Mouse (Mus musculus) MEL (cell line): ENCODE results near the gene Hsdl2. TPM values are rescaled to one million over a fixed set of nuclear protein-coding genes. Genes with fewer than 3 reads are reported as not detected.

ENCODE experiments used
- DNase-seq: peaks from one replicate; pipeline ENCODE4 v3.0.0; 2011; ENCODE audit warnings: low read depth, low spot score
- H3K27ac ChIP-seq: 2 replicates; pipeline ENCODE4 v1.5.1; 2012; ENCODE audit warnings: low read depth, mild to moderate bottlenecking, control low read depth, low read length, moderate library complexity; ENCODE audit not compliant: control insufficient read depth
- H3K27me3 ChIP-seq, 2 experiments: fragments of 150-350 bp in 1 of 2; sonication (generic) in 1 of 2; 2 replicates each; pipeline ENCODE4 v1.6.1; 2012; ENCODE audit warnings: low read length in 2 of 2, mild to moderate bottlenecking in 2 of 2, improper control_type of control experiment in 1 of 2, moderate library complexity in 1 of 2; ENCODE audit not compliant: insufficient read depth in 2 of 2, control insufficient read depth in 1 of 2
- H3K36me3 ChIP-seq, 2 experiments: 2 replicates each; pipeline ENCODE4 v1.6.1; 2012 to 2014; ENCODE audit warnings: low read length in 2 of 2, improper control_type of control experiment in 1 of 2, inconsistent platforms in 1 of 2, mild to moderate bottlenecking in 1 of 2; ENCODE audit not compliant: insufficient read depth in 2 of 2, control insufficient read depth in 1 of 2
- H3K4me1 ChIP-seq, 2 experiments: fragments of 150-350 bp in 1 of 2; sonication (generic) in 1 of 2; 2 replicates each; pipeline ENCODE4 v1.6.1; 2012; ENCODE audit warnings: low read length in 2 of 2, improper control_type of control experiment in 1 of 2, mild to moderate bottlenecking in 1 of 2; ENCODE audit not compliant: insufficient read depth in 2 of 2, control insufficient read depth in 1 of 2
- H3K4me3 ChIP-seq, 2 experiments: fragments of 150-350 bp in 1 of 2; sonication (generic) in 1 of 2; 2 replicates each; pipeline ENCODE4 v1.5.1; 2012; ENCODE audit warnings: low read depth in 2 of 2, low read length in 2 of 2, mild to moderate bottlenecking in 2 of 2, moderate library complexity in 2 of 2, control low read depth in 1 of 2, improper control_type of control experiment in 1 of 2; ENCODE audit not compliant: control insufficient read depth in 1 of 2, insufficient read depth in 1 of 2
- H3K79me2 ChIP-seq: 2 replicates; pipeline ENCODE4 v1.6.1; 2012; ENCODE audit warnings: mild to moderate bottlenecking, low read length, moderate library complexity; ENCODE audit not compliant: control insufficient read depth, poor library complexity, insufficient read depth
- H3K9ac ChIP-seq: 2 replicates; pipeline ENCODE4 v1.6.1; 2012; ENCODE audit warnings: low read depth, mild to moderate bottlenecking, control low read depth, low read length, moderate library complexity; ENCODE audit not compliant: control insufficient read depth, poor library complexity, severe bottlenecking
- H3K9me3 ChIP-seq: fragments of 150-350 bp; sonication (generic); replicated peaks from 2 replicates; pipeline ENCODE4 v1.6.1; 2012; ENCODE audit warnings: mild to moderate bottlenecking, low read length, improper control_type of control experiment, moderate library complexity; ENCODE audit not compliant: insufficient read depth
- BHLHE40 ChIP-seq: IDR thresholded peaks from 2 replicates; pipeline ENCODE4 v1.6.1; 2012; ENCODE audit warnings: low read depth, mild to moderate bottlenecking, inconsistent platforms, low read length, improper control_type of control experiment, borderline replicate concordance
- CHD2 ChIP-seq: IDR thresholded peaks from 2 replicates; pipeline ENCODE4 v1.6.1; 2011; ENCODE audit warnings: low read length, improper control_type of control experiment
- ELF1 ChIP-seq: IDR thresholded peaks from 2 replicates; pipeline ENCODE4 v1.6.1; 2014; ENCODE audit warnings: low read depth, mild to moderate bottlenecking, inconsistent platforms, low read length, improper control_type of control experiment, moderate library complexity
- EP300 ChIP-seq, 2 experiments: IDR thresholded peaks; 2 replicates each; pipeline ENCODE4 v1.6.1; 2011; ENCODE audit warnings: improper control_type of control experiment in 2 of 2, low read length in 2 of 2, low read depth in 1 of 2, mild to moderate bottlenecking in 1 of 2
- GATA1 ChIP-seq: IDR thresholded peaks from 2 replicates; pipeline ENCODE4 v1.6.1; 2011; ENCODE audit warnings: low read depth, low read length, improper control_type of control experiment
- JUND ChIP-seq: IDR thresholded peaks from 2 replicates; pipeline ENCODE4 v1.6.1; 2011; ENCODE audit warnings: low read depth, mild to moderate bottlenecking, improper control_type of control experiment, low read length
- MAX ChIP-seq: IDR thresholded peaks from 2 replicates; pipeline ENCODE4 v1.6.1; 2011; ENCODE audit warnings: low read length, improper control_type of control experiment
- MEF2A ChIP-seq: IDR thresholded peaks from 2 replicates; pipeline ENCODE4 v1.6.1; 2014; ENCODE audit warnings: low read depth, mild to moderate bottlenecking, inconsistent platforms, low read length, improper control_type of control experiment; ENCODE audit not compliant: poor library complexity, insufficient replicate concordance, severe bottlenecking; ENCODE audit errors: extremely low read depth
- MXI1 ChIP-seq: IDR thresholded peaks from 2 replicates; pipeline ENCODE4 v1.6.1; 2011; ENCODE audit warnings: mild to moderate bottlenecking, low read depth, low read length, improper control_type of control experiment
- MYC ChIP-seq: IDR thresholded peaks from 2 replicates; pipeline ENCODE4 v1.6.1; 2011; ENCODE audit warnings: low read depth, mild to moderate bottlenecking, low read length, improper control_type of control experiment, moderate library complexity
- NELFE ChIP-seq: IDR thresholded peaks from 2 replicates; pipeline ENCODE4 v1.6.1; 2011; ENCODE audit warnings: low read depth, low read length, improper control_type of control experiment
- POLR2AphosphoS5 ChIP-seq: IDR thresholded peaks from 2 replicates; pipeline ENCODE4 v1.6.1; 2012; ENCODE audit warnings: low read depth, borderline replicate concordance, mild to moderate bottlenecking, inconsistent platforms, low read length, moderate library complexity, mixed read lengths
- RCOR1 ChIP-seq: IDR thresholded peaks from 2 replicates; pipeline ENCODE4 v1.6.1; 2012; ENCODE audit warnings: low read depth, mild to moderate bottlenecking, inconsistent platforms, low read length, improper control_type of control experiment
- UBTF ChIP-seq: IDR thresholded peaks from 2 replicates; pipeline ENCODE4 v1.6.1; 2012; ENCODE audit warnings: low read depth, mild to moderate bottlenecking, inconsistent platforms, low read length, improper control_type of control experiment, moderate library complexity, borderline replicate concordance; ENCODE audit not compliant: insufficient read depth
- USF2 ChIP-seq, 2 experiments: IDR thresholded peaks; 2 replicates each; pipeline ENCODE4 v1.6.1; 2011 to 2012; ENCODE audit warnings: improper control_type of control experiment in 2 of 2, low read length in 2 of 2, borderline replicate concordance in 1 of 2, inconsistent platforms in 1 of 2, low read depth in 1 of 2, mild to moderate bottlenecking in 1 of 2; ENCODE audit not compliant: insufficient read depth in 1 of 2
- ZC3H11A ChIP-seq: IDR thresholded peaks from 2 replicates; pipeline ENCODE4 v1.6.1; 2012; ENCODE audit warnings: low read depth, mild to moderate bottlenecking, inconsistent platforms, low read length, improper control_type of control experiment
- ZNF384 ChIP-seq: IDR thresholded peaks from 2 replicates; pipeline ENCODE4 v1.6.1; 2012; ENCODE audit warnings: low read depth, mild to moderate bottlenecking, inconsistent platforms, low read length, improper control_type of control experiment
- polyA plus RNA-seq, 2 experiments: library from polyadenylated mRNA; stranded (reverse) in 1 of 2; unstranded in 1 of 2; fragments of >175 nt in 1 of 2; fragments of >200 nt in 1 of 2; gene quantifications; 2 replicates each; pipeline versions ENCODE4 v1.2.1 to v1.2.4; 2012; ENCODE audit warnings: low replicate concordance in 2 of 2, low read depth in 1 of 2; ENCODE audit not compliant: insufficient read length in 2 of 2, insufficient read depth in 1 of 2, missing spikeins in 1 of 2
- total RNA-seq: library from RNA; depleted of rRNA; stranded (reverse); fragments of 300-350 nt; gene quantifications from 2 replicates; pipeline ENCODE4 v1.2.3, GENCODE M21; 2012

Hsdl2 gene
- total and polyA plus RNA-seq, 3 experiments: 8.4 to 15.0 TPM; not detected in 1

DNA sequence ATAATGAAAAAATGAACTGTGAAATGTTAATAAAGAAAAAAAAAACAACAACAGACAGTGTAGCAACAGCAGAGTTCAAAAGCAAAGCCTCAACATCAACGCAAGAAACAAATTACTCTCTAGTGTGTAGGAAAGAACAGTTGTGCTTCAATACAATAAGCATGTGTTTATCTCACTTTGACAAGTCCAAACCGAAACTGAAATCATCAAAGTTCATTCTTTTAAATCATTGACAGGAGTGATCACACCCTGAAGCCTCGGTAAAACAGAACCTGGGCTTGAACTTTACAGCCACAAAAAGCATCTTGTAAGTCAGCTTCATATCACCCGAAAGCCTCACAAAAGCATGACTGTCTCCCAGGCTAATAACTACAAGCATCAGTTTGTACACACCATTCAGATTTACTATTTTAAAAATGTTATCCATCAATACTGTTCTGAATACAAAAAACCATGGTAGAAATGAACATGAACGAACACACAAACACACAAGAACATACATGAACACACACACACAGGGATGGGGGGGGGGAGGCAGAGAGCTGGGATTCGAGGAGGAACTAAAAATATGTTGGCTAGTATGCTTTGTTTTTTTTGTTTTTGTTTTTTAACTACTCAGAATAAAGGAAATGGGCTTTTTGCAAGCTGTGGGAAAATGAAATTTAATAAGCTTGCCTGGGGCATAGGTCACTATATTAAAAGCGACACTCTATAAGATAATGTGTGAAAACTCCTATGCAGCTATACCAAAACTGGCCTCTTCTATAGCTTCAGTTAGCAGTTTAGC, 34.9 kb upstream of the Hsdl2 start (continued):
- TF ChIP-seq MAX: peak; percentile 66

DNA sequence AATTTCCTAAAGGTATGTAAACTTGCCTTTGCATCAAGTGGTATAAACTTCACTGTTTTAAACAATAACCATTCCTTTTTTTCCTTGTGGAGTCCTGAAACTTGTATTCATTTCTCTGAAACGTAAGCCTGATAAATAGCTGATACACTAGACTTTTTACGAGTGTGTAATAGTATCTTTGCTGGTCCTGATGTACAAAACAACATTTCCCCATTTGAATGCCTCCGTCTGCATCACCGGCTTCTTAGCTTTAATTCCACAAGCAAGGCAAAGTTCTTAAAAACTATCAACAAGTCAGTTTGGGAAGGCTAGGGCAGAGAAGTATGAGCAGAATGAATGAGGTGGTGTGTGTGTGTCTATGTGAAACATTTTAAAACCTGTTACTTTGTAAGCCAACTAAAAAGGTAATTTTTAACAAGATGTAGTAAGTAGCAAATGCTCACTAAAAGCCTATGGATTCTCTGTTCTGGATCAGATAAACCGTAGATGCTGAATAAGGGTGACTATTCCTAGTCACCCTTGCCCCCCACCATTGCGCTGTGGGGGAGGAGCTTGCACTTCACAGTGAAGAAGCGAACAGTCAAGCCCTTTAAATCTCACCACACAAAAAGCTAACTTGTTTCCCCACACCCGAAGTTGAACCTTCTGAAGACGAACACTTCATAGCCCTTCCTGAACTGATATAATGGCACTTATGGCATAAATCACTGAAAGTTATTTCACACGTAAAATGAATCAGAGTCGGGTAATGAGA, 34.0 kb upstream of the Hsdl2 start:
- Histone ChIP-seq H3K9ac (peak overlapping the region; percentile 99), H3K27me3 (no peaks in the 10 kb centered on the region), H3K4me1 (peaks cover 8 to 24% of the 10 kb centered on the region in 2 experiments), H3K9me3 (no peaks in the 10 kb centered on the region), H3K27ac (peak overlapping the region; percentile 54), H3K4me3 (peak overlapping the region; percentile 90 to 98), H3K79me2 (peaks cover 53% of the 10 kb centered on the region), H3K36me3 (peaks cover 3 to 29% of the 10 kb centered on the region in 2 experiments; a peak in 3 of 4 replicates)
- TF ChIP-seq CHD2 (no peak), USF2 (IDR thresholded peaks at IDR 0.05; ENCODE audit: borderline replicate concordance in 1 of 2, insufficient read depth in 1 of 2, low read depth in 1 of 2, low read length in 2 of 2) (no peak), MYC (no peak), EP300 (IDR thresholded peaks at IDR 0.05; ENCODE audit: low read depth in 1 of 2, low read length in 2 of 2) (no peak), RCOR1 (peak; percentile 37; the same call in 1 of the 2 replicates), UBTF (no peak), NELFE (no peak), MEF2A (no peak), JUND (no peak), GATA1 (peak; percentile 41; the same call in 1 of the 2 replicates)
- DNase-seq: peak; percentile 68

GRCm38 (mm10) chr4:59548011-59548559, 33.3 kb upstream of the Hsdl2 start:
- peak overlapping the region; percentile 99 for H3K9ac ChIP-seq
- H3K27me3 ChIP-seq: no peaks in the 10 kb centered on the region
- peak overlapping the region; percentile 93 for H3K27ac ChIP-seq
- H3K36me3 ChIP-seq: peaks cover 0 to 23% of the 10 kb centered on the region in 2 experiments; a peak in 2 of 4 replicates
- TF ChIP-seq ZC3H11A (no peak), EP300 (IDR thresholded peaks at IDR 0.05; ENCODE audit: low read depth in 1 of 2, low read length in 2 of 2) (0 out of 4 replicates have a peak, but pooled peaks of 1 of the 2 experiments have one; percentile 6), POLR2AphosphoS5 (no peak), BHLHE40 (no peak), ZNF384 (peak; percentile 53; the same call in 1 of the 2 replicates), ELF1 (no peak), MXI1 (peak; percentile 28; the same call in 1 of the 2 replicates), RCOR1 (peak; percentile 0; the same call in 1 of the 2 replicates), GATA1 (no peak)
- no peaks in the 10 kb centered on the region for H3K9me3 ChIP-seq
- H3K4me3 ChIP-seq: peak overlapping the region; percentile 90 to 98
- DNase-seq: no peak
- peaks cover 46% of the 10 kb centered on the region for H3K79me2 ChIP-seq
- peaks cover 8 to 24% of the 10 kb centered on the region in 2 experiments for H3K4me1 ChIP-seq
